ENCODE assay signal across 17 mouse cellular contexts in the genomic region with DNA sequence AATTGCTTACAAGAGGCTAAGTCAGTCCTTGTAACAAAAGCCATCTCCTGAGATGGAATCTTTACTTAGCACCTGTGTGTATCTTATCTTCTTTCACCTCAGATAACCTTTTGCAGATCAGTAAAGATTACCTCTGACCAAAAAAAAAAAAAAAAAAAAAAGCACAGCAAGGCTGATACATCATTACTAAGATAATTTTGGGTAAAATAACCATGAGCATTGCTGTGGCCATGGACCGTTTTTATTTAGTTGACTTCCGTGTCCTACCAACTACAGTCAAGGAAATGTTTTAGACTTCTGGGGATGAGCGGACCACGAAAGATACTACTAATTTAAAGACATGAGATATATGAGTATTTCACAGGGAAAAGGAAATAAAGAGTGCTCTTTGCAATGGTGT. TPM values are rescaled to one million over a fixed set of nuclear protein-coding genes. Genes with fewer than 3 reads are reported as not detected.
DNase-seq lines count a peak whose midpoint lies in the region; TF ChIP-seq lines count a peak whose summit lies in the region.
"Had no signal": no experiment of that assay in that cellular context is flagged by ENCODE, and none has a peak within 500 bp of the region (broad histone marks: within the 10 kb centered on the region; RNA-seq: fewer than 3 reads in every experiment).

No protein-coding gene starts in this region.

- H3K36me3 ChIP-seq in ES-E14 (ENCODE audit: control insufficient read depth, insufficient read depth, low read length, poor library complexity, severe bottlenecking), result no peaks in the 10 kb centered on the region
- H3K36me3 ChIP-seq: G1E had no signal

- H3K27ac ChIP-seq in ES-E14 (ENCODE audit: insufficient read depth, low read depth, low read length, poor library complexity, severe bottlenecking), result no peak overlapping the region

- no peak for DNase-seq in ES-E14 (ENCODE audit: low read depth, low spot score)
- no peak for DNase-seq in layer of hippocampus, adult 11-12 months (ENCODE audit: low spot score)
- DNase-seq: adrenal gland, adult 2 months; adrenal gland, adult 8-10 months; adrenal gland, postnatal 10 days; adrenal gland, postnatal 14 days; adrenal gland, postnatal 25 days; adrenal gland, postnatal 36 days; B cell, adult 2 months; cerebellum, adult 11 months; cerebellum, adult 11-12 months; cerebellum, adult 18-20 months; cerebellum, adult 2 months; cerebellum, adult 8-10 months had no signal

- H3K9ac ChIP-seq in ES-E14 (ENCODE audit: insufficient read depth, low read depth, low read length, poor library complexity, severe bottlenecking), result no peak overlapping the region

- no peaks in the 10 kb centered on the region for H3K9me3 ChIP-seq in ES-E14 (ENCODE audit: control insufficient read depth, insufficient read depth, low read depth, low read length)
- H3K9me3 ChIP-seq: G1E had no signal

- peaks cover 2 to 6% of the 10 kb centered on the region in 2 experiments; a peak in 3 of 4 replicates for H3K4me1 ChIP-seq in ES-E14 (ENCODE audit: control insufficient read depth in 2 of 2, insufficient read depth in 2 of 2, low read length in 2 of 2, poor library complexity in 1 of 2)

- H3K4me3 ChIP-seq in ES-E14 (ENCODE audit: insufficient read depth in 1 of 2, low read depth in 1 of 2, low read length in 2 of 2, poor library complexity in 1 of 2, severe bottlenecking in 1 of 2), result no peak overlapping the region

- in situ Hi-C loops in ES-E14 (cut with MboI; ENCODE audit: low sequenced_read_pairs in 2 of 2, unreplicated experiment in 2 of 2), result no loop called here

TF ChIP-seq in ES-E14, 5 proteins besides CTCF, POLR2A, EP300 and RAD21:
- TF ChIP-seq ZNF384 (IDR thresholded peaks at IDR 0.05; ENCODE audit: low read depth, low read length), result peak; percentile 90
- TF ChIP-seq CHD2 (IDR thresholded peaks at IDR 0.05; ENCODE audit: low read depth, low read length), result no peak
TF ChIP-seq in ES-E14: peak in this region for 1.

RNA-seq across cellular contexts. Expression of gene Cftr, which starts 52.7 kb away (rescaled TPM):
- 0.11 and 0.27 TPM in 2 replicates for total RNA-seq in ES-E14 (2012; rRNA removed)
- total RNA-seq: adrenal gland, postnatal 25 days; CH12.LX; MEL had no signal
